Mouse (Mus musculus) activated CD4-positive, CD25-positive, alpha-beta regulatory T cell, adult 4 months (primary cell): Measurements from ENCODE around the gene Gm26938. TPM values are rescaled to one million over a fixed set of nuclear protein-coding genes. Genes with fewer than 3 reads are reported as not detected.

Experiments
- ATAC-seq: one replicate; pipeline ENCODE4 v1.8.0; 2017
- polyA plus RNA-seq, 2 experiments: library from polyadenylated mRNA; unstranded; fragments of 100-300 nt; shearing (Covaris generic); gene quantifications; one replicate each; pipeline ENCODE4 v1.2.1; 2017

Gene Gm26938
- polyA plus RNA-seq, 2 experiments from 2014 or later = not detected

- no peak for ATAC-seq
Observed at GRCm38 (mm10) chr5:139793338-139794089, 32.7 kb downstream of the Gm26938 start.

- no peak for ATAC-seq
Observed at GRCm38 (mm10) chr5:139792966-139793337, 33.3 kb downstream of the Gm26938 start.

GRCm38 (mm10) chr5:139792159-139792775 lies 33.9 kb downstream of the Gm26938 start:
- peak; percentile 1 for ATAC-seq

GRCm38 (mm10) chr5:139791227-139792158 lies 34.7 kb downstream of the Gm26938 start, which contains the start of gene Mafk:
Gene Mafk (plus strand): TSS chr5:139791513.
- ATAC-seq = peak; percentile 76

GRCm38 (mm10) chr5:139789466-139789865 lies 36.7 kb downstream of the Gm26938 start:
- no peak for ATAC-seq

GRCm38 (mm10) chr5:139781406-139781805 lies 44.8 kb downstream of the Gm26938 start:
- ATAC-seq = no peak

- no peak for ATAC-seq
Observed at GRCm38 (mm10) chr5:139776966-139777365, 49.2 kb downstream of the Gm26938 start.

- ATAC-seq = peak; percentile 95
Observed at GRCm38 (mm10) chr5:139775216-139775926, 50.8 kb downstream of the Gm26938 start, which contains the start of gene Ints1. Gene Ints1 (minus strand): TSS chr5:139775674.

- ATAC-seq = no peak
Observed at GRCm38 (mm10) chr5:139768216-139768615, 58.0 kb downstream of the Gm26938 start.

- no peak for ATAC-seq
Observed at GRCm38 (mm10) chr5:139764296-139764695, 61.9 kb downstream of the Gm26938 start.

- no peak for ATAC-seq
Observed at GRCm38 (mm10) chr5:139758096-139758495, 68.1 kb downstream of the Gm26938 start.

Other genes with a start within 250 kb of the Gm26938 start
- gene Micall2, start 90.1 kb downstream of the Gm26938 start, polyA plus RNA-seq = not detected
- gene Ints1, start 50.7 kb downstream of the Gm26938 start, polyA plus RNA-seq = 10 to 100 TPM; 15.6 to 16.7 TPM
- 10 to 100 TPM; 10.4 to 16.7 TPM for gene Mafk, start 34.9 kb downstream of the Gm26938 start, polyA plus RNA-seq
- gene Tmem184a, start 6.5 kb downstream of the Gm26938 start, polyA plus RNA-seq = under 1 TPM in 1 of 2 experiments, not detected in 1; 0.24 TPM
- 10 to 100 TPM; 46.1 to 52.5 TPM for gene Psmg3, start 478 bp upstream of the Gm26938 start, polyA plus RNA-seq
- gene Elfn1, start 81.5 kb upstream of the Gm26938 start, polyA plus RNA-seq = not detected